Mouse (Mus musculus): Measurements from ENCODE around the gene Lrrc36. TPM values are rescaled to one million over a fixed set of nuclear protein-coding genes. Genes with fewer than 3 reads are reported as not detected.

Lrrc36 gene
- polyA plus RNA-seq (2012; rRNA removed): 1.4 and 1.6 TPM in 2 replicates

DNA sequence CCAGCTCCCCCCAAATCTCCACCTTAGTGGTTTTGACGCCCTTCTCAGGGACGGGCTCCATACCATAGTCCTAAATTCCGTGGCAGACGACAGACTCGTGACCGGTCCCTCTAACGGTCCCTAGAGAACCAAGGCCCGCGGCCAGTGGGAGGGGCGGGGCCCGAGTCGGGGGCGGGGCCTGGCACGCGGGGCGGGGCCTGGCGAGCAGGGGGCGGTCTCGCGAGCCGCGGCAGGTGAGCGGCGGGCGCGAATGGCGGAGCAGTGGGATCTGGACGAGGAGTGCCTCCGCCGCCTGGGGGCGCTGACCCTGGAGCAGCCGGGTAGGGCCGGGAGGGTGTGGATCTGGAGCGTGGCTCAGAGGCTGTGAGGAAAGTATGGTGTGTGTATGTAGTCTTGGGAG lies at the start of gene Lrrc36, which contains the start of gene Kctd19:
Gene Lrrc36, plus strand, starts transcription at position 181 of the 400 bp plus-strand sequence.
Gene Kctd19, minus strand, starts transcription at position 112 of the 400 bp plus-strand sequence.

DNA sequence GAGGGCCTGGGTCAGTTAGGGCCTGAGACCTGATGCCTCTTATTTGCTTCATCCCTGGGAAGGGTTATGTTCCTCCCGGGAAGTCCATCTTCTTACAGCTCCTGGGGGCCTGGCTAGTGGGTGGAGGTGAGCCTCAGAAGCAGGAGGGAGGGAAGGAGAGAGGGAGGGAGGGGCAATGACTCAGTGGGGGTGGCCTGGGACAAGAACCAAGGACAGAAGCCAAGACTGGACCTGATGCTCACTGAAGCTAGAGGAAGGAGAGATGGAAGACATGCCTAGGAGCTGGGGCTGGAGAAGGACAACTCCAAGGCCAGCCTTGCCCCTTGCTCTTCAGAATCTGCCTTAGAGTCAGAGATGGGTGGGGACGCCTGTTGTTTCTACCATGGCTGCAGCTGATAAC lies 40.3 kb upstream of the Lrrc36 start, which contains the start of gene Plekhg4:
Gene Plekhg4, plus strand, starts transcription at position 243 of the 400 bp plus-strand sequence.

DNA sequence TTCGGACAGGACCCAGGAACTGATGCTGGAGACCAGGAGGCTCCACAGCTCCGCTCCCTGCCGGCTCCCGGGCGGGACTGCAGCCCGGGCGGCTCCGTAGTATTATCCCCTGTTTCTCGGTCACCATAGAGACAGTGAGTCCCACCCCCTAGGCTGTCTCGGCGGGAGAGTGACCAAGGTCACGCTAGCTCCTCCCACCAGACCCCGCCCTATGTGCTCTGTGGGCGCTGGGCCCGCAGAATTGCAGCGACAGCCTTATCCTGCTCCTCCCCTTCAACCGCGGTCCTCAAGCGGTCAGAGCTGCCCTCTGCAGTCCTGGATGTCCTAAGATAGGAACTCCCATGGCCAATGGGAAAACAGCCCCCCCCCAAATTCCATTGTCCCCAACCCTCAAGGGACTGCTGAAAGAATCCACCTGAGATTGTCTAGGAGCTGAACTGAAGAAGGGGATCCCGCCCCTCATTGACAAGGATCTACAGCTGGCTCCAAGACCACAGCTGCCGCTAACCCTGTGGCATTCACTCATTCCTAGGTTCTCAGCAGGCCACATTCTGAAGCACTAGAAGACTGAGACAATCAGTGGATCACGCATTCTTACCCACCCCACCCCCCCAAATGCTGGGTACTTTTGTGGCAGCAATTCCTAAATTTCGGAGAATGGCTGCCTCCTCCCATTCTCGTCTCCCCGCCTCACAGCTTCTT lies 58.1 kb downstream of the Lrrc36 start, which contains the start of gene Tppp3:
Gene Tppp3, minus strand, starts transcription at position 213 of the 702 bp plus-strand sequence.

DNA sequence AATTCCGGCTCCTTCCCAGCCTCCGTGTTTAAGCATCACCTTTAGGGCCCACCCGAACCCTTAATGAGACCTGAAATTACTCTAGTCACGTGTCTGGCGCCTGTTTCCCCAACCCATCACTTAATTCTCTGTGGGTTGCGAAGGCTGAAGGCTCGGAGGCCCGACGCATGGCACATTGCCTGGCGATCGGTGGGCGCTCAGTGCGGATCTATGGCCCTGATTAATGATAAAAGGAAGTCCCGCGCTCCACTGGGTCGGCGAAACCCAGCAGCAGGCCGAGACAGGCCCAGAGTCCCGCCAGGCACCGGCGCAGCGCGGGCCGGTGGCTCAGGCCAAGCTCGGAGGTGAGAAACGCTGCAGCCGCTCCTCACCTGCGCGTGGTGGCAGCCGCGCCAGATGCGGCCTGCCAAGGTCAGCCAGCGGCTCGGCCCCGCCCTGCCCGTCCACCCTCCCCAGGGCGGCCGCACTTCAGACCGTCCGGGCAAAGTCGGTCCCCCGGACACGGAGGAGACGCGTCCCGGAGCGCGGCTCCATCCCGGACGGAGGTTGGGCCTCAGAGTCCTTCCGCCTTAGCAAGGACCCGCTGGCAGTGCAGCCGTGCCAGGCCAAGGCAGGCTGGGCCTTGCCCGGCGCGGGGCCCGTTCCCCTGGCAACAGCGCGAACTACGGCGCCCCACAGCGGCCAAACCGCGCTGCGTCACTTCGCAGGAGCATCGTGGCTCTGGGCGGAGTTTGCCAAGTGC lies 83.2 kb downstream of the Lrrc36 start, which contains the start of gene Zdhhc1:
Gene Zdhhc1, minus strand, starts transcription at position 464 of the 742 bp plus-strand sequence.

Other genes starting within 250 kb of the Lrrc36 start
- 25.0 and 35.6 TPM in 2 replicates for gene Cbfb, start 242.9 kb upstream of the Lrrc36 start, polyA plus RNA-seq (2012; rRNA removed)
- 29.8 and 31.5 TPM in 2 replicates for gene D230025D16Rik, start 188.4 kb upstream of the Lrrc36 start, polyA plus RNA-seq (2012; rRNA removed)
- 6.7 and 13.8 TPM in 2 replicates for gene B3gnt9, start 158.4 kb upstream of the Lrrc36 start, polyA plus RNA-seq (2012; rRNA removed)
- gene Tradd, start 149.0 kb upstream of the Lrrc36 start, polyA plus RNA-seq (2012; rRNA removed): 8.9 and 10.0 TPM in 2 replicates
- 0.97 and 1.5 TPM in 2 replicates for gene Fbxl8, start 148.9 kb upstream of the Lrrc36 start, polyA plus RNA-seq (2012; rRNA removed)
- 0.53 and 0.60 TPM in 2 replicates for gene Hsf4, start 143.8 kb upstream of the Lrrc36 start, polyA plus RNA-seq (2012; rRNA removed)
- gene Nol3, start 137.4 kb upstream of the Lrrc36 start, polyA plus RNA-seq (2012; rRNA removed): 1.5 and 2.1 TPM in 2 replicates
- gene 4931428F04Rik, start 123.7 kb upstream of the Lrrc36 start, polyA plus RNA-seq (2012; rRNA removed): 154 and 165 TPM in 2 replicates
- 12.5 and 15.1 TPM in 2 replicates for gene Exoc3l, start 117.5 kb upstream of the Lrrc36 start, polyA plus RNA-seq (2012; rRNA removed)
- gene E2f4, start 115.9 kb upstream of the Lrrc36 start, polyA plus RNA-seq (2012; rRNA removed): 105 and 107 TPM in 2 replicates
- gene Elmo3, start 108.0 kb upstream of the Lrrc36 start, polyA plus RNA-seq (2012; rRNA removed): 2.2 and 3.3 TPM in 2 replicates
- gene Lrrc29, start 87.3 kb upstream of the Lrrc36 start, polyA plus RNA-seq (2012; rRNA removed): 1.9 and 2.4 TPM in 2 replicates
- 123 and 125 TPM in 2 replicates for gene Tmem208, start 87.2 kb upstream of the Lrrc36 start, polyA plus RNA-seq (2012; rRNA removed)
- 7.1 and 11.0 TPM in 2 replicates for gene Fhod1, start 65.6 kb upstream of the Lrrc36 start, polyA plus RNA-seq (2012; rRNA removed)
- 40.7 and 42.5 TPM in 2 replicates for gene Slc9a5, start 64.7 kb upstream of the Lrrc36 start, polyA plus RNA-seq (2012; rRNA removed)
- gene Plekhg4, start 40.3 kb upstream of the Lrrc36 start, polyA plus RNA-seq (2012; rRNA removed): 9.4 and 10.1 TPM in 2 replicates
- gene Kctd19, start 69 bp upstream of the Lrrc36 start, polyA plus RNA-seq (2012; rRNA removed): 0.04 and 0.05 TPM in 2 replicates
- gene Tppp3, start 58.0 kb downstream of the Lrrc36 start, polyA plus RNA-seq (2012; rRNA removed): 75.6 and 110 TPM in 2 replicates
- gene Zdhhc1, start 83.3 kb downstream of the Lrrc36 start, polyA plus RNA-seq (2012; rRNA removed): 40.0 and 48.8 TPM in 2 replicates
- 5.6 and 7.0 TPM in 2 replicates for gene Hsd11b2, start 105.2 kb downstream of the Lrrc36 start, polyA plus RNA-seq (2012; rRNA removed)
- 195 and 196 TPM in 2 replicates for gene Atp6v0d1, start 152.5 kb downstream of the Lrrc36 start, polyA plus RNA-seq (2012; rRNA removed)
- gene Ripor1, start 191.7 kb downstream of the Lrrc36 start, polyA plus RNA-seq (2012; rRNA removed): 26.2 and 29.3 TPM in 2 replicates
- 52.0 and 56.2 TPM in 2 replicates for gene Ctcf, start 223.0 kb downstream of the Lrrc36 start, polyA plus RNA-seq (2012; rRNA removed)
- gene Agrp, start 223.8 kb downstream of the Lrrc36 start, polyA plus RNA-seq (2012; rRNA removed): 0.29 and 0.39 TPM in 2 replicates

All from central nervous system, embryonic 14 days (tissue).